ENCODE assay signal across 9 mouse cellular contexts in the genomic region with DNA sequence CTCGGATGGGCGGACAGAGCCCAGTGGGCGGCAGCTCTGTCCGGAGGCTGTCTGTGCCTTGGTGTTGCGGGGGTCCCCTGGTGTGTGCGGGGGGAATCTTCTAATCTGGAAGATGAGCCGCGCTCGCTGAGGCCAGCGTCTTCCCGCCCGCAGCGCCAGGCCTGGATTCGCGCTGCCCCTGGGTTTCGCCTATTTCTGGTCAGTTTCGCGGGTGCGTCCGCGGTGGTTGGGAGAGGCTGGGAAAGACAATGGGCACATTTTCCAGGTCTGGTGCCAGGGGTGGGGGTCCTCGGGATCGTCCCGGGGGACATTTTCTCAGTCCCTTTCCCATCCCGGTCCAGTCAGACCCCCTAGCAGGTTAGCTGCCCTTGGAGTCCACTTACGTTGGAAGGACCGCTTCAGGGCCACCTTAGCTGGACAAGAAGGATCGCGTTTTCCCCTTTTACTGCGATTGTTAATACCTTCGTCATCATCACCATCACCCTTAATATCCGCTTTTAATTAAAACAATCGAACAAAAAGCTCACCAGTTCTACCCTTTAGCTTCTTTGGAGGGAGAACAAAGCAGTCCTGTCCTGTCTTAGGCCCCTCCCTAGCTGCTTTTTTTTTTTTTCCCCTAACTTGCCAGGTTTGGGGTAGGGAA. TPM values are rescaled to one million over a fixed set of nuclear protein-coding genes. Genes with fewer than 3 reads are reported as not detected.
A peak's percentile ranks its signal among the peaks of the same experiment; 100 is the strongest.
DNase-seq lines count a peak whose midpoint lies in the region; ATAC-seq and TF ChIP-seq lines count a peak whose summit lies in the region.
"Had no signal": no experiment of that assay in that cellular context is flagged by ENCODE, and none has a peak within 500 bp of the region (broad histone marks: within the 10 kb centered on the region; RNA-seq: fewer than 3 reads in every experiment).

No protein-coding gene starts in this region.

- H3K9ac ChIP-seq in heart, embryonic 14.5 days (ENCODE audit: low read length) = peak overlapping the region; percentile 78
- H3K9ac ChIP-seq in liver, embryonic 13.5 days = peak overlapping the region; percentile 98

- H3K36me3 ChIP-seq in heart, embryonic 14.5 days (ENCODE audit: control insufficient read depth, insufficient read depth, low read length) = no peaks in the 10 kb centered on the region
- peaks cover 18% of the 10 kb centered on the region for H3K36me3 ChIP-seq in liver, embryonic 13.5 days

- peak; percentile 1; the same call in 1 of the 2 replicates for ATAC-seq in common myeloid progenitor, adult 5-6 weeks (replicated peaks; ENCODE audit: low read depth, poor library complexity, severe bottlenecking)
- ATAC-seq in heart, embryonic 14.5 days (ENCODE audit: insufficient number of reproducible peaks, insufficient read depth, low FRiP score, low read depth) = 0 out of 2 replicates have a peak, but pooled peaks have one; percentile 4
- ATAC-seq in liver, embryonic 13.5 days (ENCODE audit: low read depth) = peak; percentile 6

- H3K27ac ChIP-seq in gastrocnemius, adult 2 months = peak overlapping the region; percentile 88
- peak overlapping the region; percentile 80 to 84 for H3K27ac ChIP-seq in heart, embryonic 14.5 days (replicated peaks in 1 of 2; ENCODE audit: control insufficient read depth in 1 of 2, insufficient read depth in 1 of 2, low read depth in 2 of 2, low read length in 2 of 2)
- H3K27ac ChIP-seq in liver, embryonic 13.5 days = peak overlapping the region; percentile 99

- no peaks in the 10 kb centered on the region for H3K9me3 ChIP-seq in heart, embryonic 14.5 days (ENCODE audit: control insufficient read depth, low read length)
- H3K9me3 ChIP-seq in liver, embryonic 13.5 days (replicated peaks) = no peaks in the 10 kb centered on the region

- intact Hi-C loops in gastrocnemius, adult 2 months (cut with DNase I) = loop anchor here (10.0 kb wide), 1 partner anchor 153 kb away; a partner anchor contains a TSS

- peaks cover 83% of the 10 kb centered on the region for H3K27me3 ChIP-seq in heart, embryonic 14.5 days (ENCODE audit: control insufficient read depth, insufficient read depth, low read length)
- H3K27me3 ChIP-seq in liver, embryonic 13.5 days = peaks cover 30% of the 10 kb centered on the region

- no peak for DNase-seq in gastrocnemius, adult 2 months
- DNase-seq in gastrocnemius, postnatal 4 days (ENCODE audit: low spot score in 2 of 2) = no peak
- DNase-seq in liver, embryonic 13.5 days = no peak
- DNase-seq in retina, postnatal 1 day = peak; percentile 48
- no peak for DNase-seq in cerebellum, adult 9-10 months
- DNase-seq in adrenal gland, postnatal 25 days = no peak

- TF ChIP-seq CTCF in gastrocnemius, adult 2 months (IDR thresholded peaks at IDR 0.05) = no peak

- peak overlapping the region; percentile 71 for H3K4me2 ChIP-seq in heart, embryonic 14.5 days (ENCODE audit: low read length)
- H3K4me2 ChIP-seq in liver, embryonic 13.5 days = peak overlapping the region; percentile 99

- WGBS in heart, embryonic 14.5 days = under 1% methylated on average over 32 of the region's 33 CpGs
- under 1% methylated on average over 33 of the region's 33 CpGs for WGBS in liver, embryonic 13.5 days (ENCODE audit: insufficient replicate concordance)

- peak overlapping the region; percentile 74 for H3K4me3 ChIP-seq in gastrocnemius, adult 2 months
- H3K4me3 ChIP-seq in heart, embryonic 14.5 days (ENCODE audit: control insufficient read depth in 1 of 2, insufficient read depth in 1 of 2, low read depth in 1 of 2, low read length in 2 of 2) = peak overlapping the region; percentile 46 to 48
- peak overlapping the region; percentile 74 for H3K4me3 ChIP-seq in liver, embryonic 13.5 days (replicated peaks)

- peaks cover 5 to 19% of the 10 kb centered on the region in 2 experiments for H3K4me1 ChIP-seq in heart, embryonic 14.5 days (ENCODE audit: control insufficient read depth in 2 of 2, insufficient read depth in 2 of 2, low read length in 2 of 2)
- peaks cover 50% of the 10 kb centered on the region for H3K4me1 ChIP-seq in liver, embryonic 13.5 days (replicated peaks)

RNA-seq across cellular contexts. Expression of a gene that starts 1.6 kb away (rescaled TPM):
- 1 to 10 TPM in 1 of 2 experiments, under 1 TPM in 1; 0.94 to 1.7 TPM for total RNA-seq in gastrocnemius, adult 2 months (2021)
- total RNA-seq in gastrocnemius, postnatal 4 days (2021) = 1 to 10 TPM; 2.4 to 3.6 TPM
- total RNA-seq in common myeloid progenitor, adult 5-6 weeks (2017) = 38.4 and 47.6 TPM in 2 replicates
- polyA plus RNA-seq in heart, embryonic 14.5 days (2014; fragmentation: Nextera tagmentation; extraction: Ambion mirVana) = 1.5 and 2.8 TPM in 2 replicates
- polyA plus RNA-seq in liver, embryonic 13.5 days (2015; fragmentation: Nextera tagmentation; extraction: Ambion mirVana) = 29.3 and 31.5 TPM in 2 replicates
- total RNA-seq in adrenal gland, postnatal 25 days (2021) = 2.9 and 3.5 TPM in 2 replicates

RNA-seq across cellular contexts. Expression of a gene that starts 30.7 kb away (rescaled TPM):
- not detected for total RNA-seq in gastrocnemius, adult 2 months (2021)
- under 1 TPM in 1 of 2 experiments, not detected in 1; 0.70 TPM for total RNA-seq in gastrocnemius, postnatal 4 days (2021)
- total RNA-seq in common myeloid progenitor, adult 5-6 weeks (2017) = 9.3 and 13.0 TPM in 2 replicates
- polyA plus RNA-seq in heart, embryonic 14.5 days (2014; fragmentation: Nextera tagmentation; extraction: Ambion mirVana) = 1.9 and 4.1 TPM in 2 replicates
- polyA plus RNA-seq in liver, embryonic 13.5 days (2015; fragmentation: Nextera tagmentation; extraction: Ambion mirVana) = 21.2 and 23.7 TPM in 2 replicates
- 0.58 TPM in 1 of 2 replicates, not detected in the other for total RNA-seq in adrenal gland, postnatal 25 days (2021)
- total RNA-seq: gastrocnemius, postnatal 36 days had no signal

RNA-seq across cellular contexts. Expression of a gene that starts 57.8 kb away (rescaled TPM):
- under 1 TPM; 0.06 to 0.13 TPM for total RNA-seq in gastrocnemius, adult 2 months (2021)
- total RNA-seq in gastrocnemius, postnatal 4 days (2021) = 1 to 10 TPM; 5.2 TPM
- 17.3 and 29.3 TPM in 2 replicates for total RNA-seq in common myeloid progenitor, adult 5-6 weeks (2017)
- 9.8 and 11.1 TPM in 2 replicates for polyA plus RNA-seq in heart, embryonic 14.5 days (2014; fragmentation: Nextera tagmentation; extraction: Ambion mirVana)
- 8.3 and 11.8 TPM in 2 replicates for polyA plus RNA-seq in liver, embryonic 13.5 days (2015; fragmentation: Nextera tagmentation; extraction: Ambion mirVana)
- 0.94 and 1.2 TPM in 2 replicates for total RNA-seq in adrenal gland, postnatal 25 days (2021)
